Mouse (Mus musculus): Measurements from ENCODE around the gene Sgca. TPM values are rescaled to one million over a fixed set of nuclear protein-coding genes. Genes with fewer than 3 reads are reported as not detected.
A peak's percentile ranks its signal among the peaks of the same experiment; 100 is the strongest.

The Sgca gene
- polyA plus RNA-seq, 1 experiment from 2014 or later, result 0.17 TPM

DNA sequence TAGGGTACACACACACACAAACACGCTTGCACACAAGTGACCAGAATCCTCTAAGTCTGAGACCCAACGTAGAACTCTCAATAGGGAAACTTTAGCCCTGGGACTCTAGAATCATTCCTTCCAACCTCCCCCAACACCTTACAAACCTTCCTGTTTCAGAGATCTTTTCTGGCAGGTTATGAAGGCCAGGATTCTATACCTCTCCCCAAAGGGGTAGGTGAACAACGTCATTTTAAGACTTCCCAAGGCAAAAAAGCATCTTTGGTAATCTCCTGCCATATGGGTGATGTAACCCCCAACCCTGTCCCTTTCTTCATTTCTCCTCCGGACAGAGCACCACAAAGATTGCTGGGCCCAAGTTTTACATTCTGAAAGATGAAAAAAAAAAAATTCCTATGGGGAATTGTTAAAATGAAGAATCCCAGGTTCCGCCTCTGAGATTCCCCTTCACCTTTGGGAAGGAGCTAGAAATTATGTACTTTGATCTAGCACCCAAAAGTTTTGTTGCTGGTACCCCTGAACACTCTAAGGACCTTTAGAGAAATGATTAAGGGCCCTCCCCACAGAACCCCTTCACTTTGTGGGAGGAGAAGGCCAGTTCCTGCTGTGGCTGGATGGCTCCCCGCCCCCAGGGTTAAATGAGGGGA is 14.1 kb upstream of the Sgca start:
- Histone ChIP-seq H3K36me3 (replicated peaks) (peaks cover 15% of the 10 kb centered on the region), H3K4me3 (peak overlapping the region; percentile 87), H3K27ac (replicated peaks) (peak overlapping the region; percentile 96), H3K4me1 (peaks cover 91% of the 10 kb centered on the region), H3K9me3 (no peaks in the 10 kb centered on the region), H3K27me3 (replicated peaks; ENCODE audit: low read depth, poor library complexity, severe bottlenecking) (no peaks in the 10 kb centered on the region)
- no peak for DNase-seq (ENCODE audit: low spot score)
- WGBS, result 41% methylated on average over 6 of the region's 6 CpGs

- DNase-seq (ENCODE audit: low spot score), result peak; percentile 93
- Histone ChIP-seq H3K36me3 (replicated peaks) (peaks cover 9% of the 10 kb centered on the region), H3K4me1 (peaks cover 91% of the 10 kb centered on the region), H3K4me3 (peak overlapping the region; percentile 87), H3K9me3 (no peaks in the 10 kb centered on the region), H3K27ac (replicated peaks) (peak overlapping the region; percentile 96), H3K27me3 (replicated peaks; ENCODE audit: low read depth, poor library complexity, severe bottlenecking) (no peaks in the 10 kb centered on the region)
- under 1% methylated on average over 12 of the region's 12 CpGs for WGBS
Measured at GRCm38 (mm10) chr11:94989562-94990017, 13.5 kb upstream of the Sgca start.

GRCm38 (mm10) chr11:94988780-94989561 is 12.8 kb upstream of the Sgca start:
- Histone ChIP-seq H3K27ac (replicated peaks) (peak overlapping the region; percentile 96), H3K36me3 (replicated peaks) (0 out of 2 replicates have a peak, but pooled peaks cover 3% of the 10 kb centered on the region), H3K4me3 (peak overlapping the region; percentile 87), H3K27me3 (replicated peaks; ENCODE audit: low read depth, poor library complexity, severe bottlenecking) (no peaks in the 10 kb centered on the region), H3K9me3 (no peaks in the 10 kb centered on the region), H3K4me1 (peaks cover 85% of the 10 kb centered on the region)
- WGBS, result 19% methylated on average over 10 of the region's 10 CpGs
- DNase-seq (ENCODE audit: low spot score), result no peak

DNA sequence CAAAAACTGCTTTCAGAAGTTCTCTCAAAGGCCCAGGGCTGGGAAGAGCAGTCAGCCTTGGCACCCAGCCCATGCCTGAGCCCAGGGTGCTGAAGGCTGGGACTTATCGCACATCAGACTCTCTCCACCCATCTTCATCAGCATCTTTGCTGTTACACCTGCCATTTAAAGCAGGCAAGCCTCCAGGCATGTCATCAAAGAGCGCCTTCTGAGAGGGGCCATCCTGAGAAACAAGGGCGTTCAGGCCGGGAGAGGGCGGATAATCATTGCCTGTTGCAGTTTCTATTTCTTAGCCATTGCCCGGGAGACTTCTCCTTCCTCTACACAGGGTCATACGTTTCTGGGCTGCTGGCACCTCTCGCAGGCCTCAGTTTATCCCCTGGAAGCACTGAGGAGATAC is 11.7 kb upstream of the Sgca start:
- no peaks in the 10 kb centered on the region for H3K9me3 ChIP-seq
- no peak for DNase-seq (ENCODE audit: low spot score)
- H3K27me3 ChIP-seq (replicated peaks; ENCODE audit: low read depth, poor library complexity, severe bottlenecking), result no peaks in the 10 kb centered on the region
- no peak overlapping the region for H3K4me3 ChIP-seq
- H3K4me1 ChIP-seq, result peaks cover 74% of the 10 kb centered on the region
- H3K27ac ChIP-seq (replicated peaks), result peak overlapping the region; percentile 75
- H3K36me3 ChIP-seq (replicated peaks), result no peaks in the 10 kb centered on the region
- WGBS, result 77% methylated on average over 8 of the region's 8 CpGs

DNA sequence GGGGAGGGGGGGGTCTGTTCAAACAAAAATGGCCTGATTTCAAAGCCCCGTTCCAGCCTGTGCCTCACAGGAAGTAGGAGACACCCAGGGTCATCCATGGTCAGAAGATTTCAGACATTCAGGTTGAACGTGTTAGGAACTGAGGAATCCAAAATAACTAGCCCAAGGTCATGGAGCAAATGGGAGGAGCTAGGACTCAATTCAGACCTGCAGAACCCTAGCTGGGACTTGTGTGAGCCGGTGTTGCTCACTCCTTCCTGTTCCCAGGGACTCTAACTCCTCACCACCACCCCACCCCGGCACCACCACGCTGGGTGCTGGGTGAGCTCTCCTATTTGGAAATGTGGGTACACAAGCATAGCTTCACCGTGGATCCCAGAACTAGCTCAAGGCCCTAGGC is 11.2 kb upstream of the Sgca start:
- H3K36me3 ChIP-seq (replicated peaks), result no peaks in the 10 kb centered on the region
- peak overlapping the region; percentile 75 for H3K27ac ChIP-seq (replicated peaks)
- 41% methylated on average over 6 of the region's 6 CpGs for WGBS
- peaks cover 69% of the 10 kb centered on the region for H3K4me1 ChIP-seq
- H3K27me3 ChIP-seq (replicated peaks; ENCODE audit: low read depth, poor library complexity, severe bottlenecking), result no peaks in the 10 kb centered on the region
- no peak overlapping the region for H3K4me3 ChIP-seq
- DNase-seq (ENCODE audit: low spot score), result no peak
- H3K9me3 ChIP-seq, result no peaks in the 10 kb centered on the region

DNA sequence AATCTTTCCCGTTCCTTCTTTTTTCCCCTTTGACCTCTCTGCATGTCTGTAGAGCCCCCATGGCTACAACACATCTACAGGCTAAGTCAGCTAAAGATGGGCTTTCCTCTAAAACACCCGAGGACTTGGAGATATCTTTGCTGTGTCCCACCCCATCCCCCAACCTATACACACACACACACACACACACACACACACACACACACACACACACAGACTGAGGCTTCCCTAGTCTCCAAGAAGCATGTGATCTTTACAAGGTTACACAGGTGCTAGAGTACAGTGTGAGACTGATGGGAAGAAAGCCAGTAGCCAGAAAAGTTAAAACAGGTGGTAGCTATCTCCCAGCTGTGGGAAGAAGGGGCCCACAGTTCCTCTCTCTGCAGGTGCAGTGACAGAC is 10.3 kb upstream of the Sgca start:
- H3K4me1 ChIP-seq, result peaks cover 60% of the 10 kb centered on the region

DNA sequence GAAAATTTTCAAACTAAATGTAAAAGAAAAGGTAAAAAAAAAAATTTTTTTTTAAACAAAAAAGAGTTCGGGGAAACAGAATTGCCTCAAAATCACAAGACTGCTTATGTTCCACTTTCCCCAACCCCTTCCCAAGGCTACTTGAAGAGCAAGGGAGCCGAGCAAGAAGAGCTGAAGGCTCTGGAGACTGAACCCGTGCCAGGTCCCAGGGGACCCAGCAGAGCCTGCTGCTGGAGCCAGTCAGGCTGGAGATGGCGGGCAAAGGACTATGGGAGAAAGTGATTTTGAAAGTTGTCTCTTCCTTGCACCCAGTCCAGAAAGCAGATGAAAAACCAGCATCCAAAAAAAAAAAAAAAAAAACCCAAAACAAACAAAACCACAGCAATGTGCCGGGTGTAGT is 9.7 kb upstream of the Sgca start:
- Histone ChIP-seq H3K4me3 (no peak overlapping the region), H3K4me1 (peaks cover 60% of the 10 kb centered on the region), H3K36me3 (replicated peaks) (no peaks in the 10 kb centered on the region), H3K27me3 (replicated peaks; ENCODE audit: low read depth, poor library complexity, severe bottlenecking) (no peaks in the 10 kb centered on the region), H3K9me3 (no peaks in the 10 kb centered on the region), H3K27ac (replicated peaks) (no peak overlapping the region)
- 76% methylated on average over 5 of the region's 5 CpGs for WGBS
- DNase-seq (ENCODE audit: low spot score), result no peak

More for the DNA sequence above, 10.3 kb upstream of the Sgca start:
- Histone ChIP-seq H3K36me3 (replicated peaks) (no peaks in the 10 kb centered on the region), H3K4me3 (no peak overlapping the region), H3K27ac (replicated peaks) (0 out of 2 replicates have a peak overlapping the region, but pooled peaks have one; percentile 75), H3K9me3 (no peaks in the 10 kb centered on the region), H3K27me3 (replicated peaks; ENCODE audit: low read depth, poor library complexity, severe bottlenecking) (no peaks in the 10 kb centered on the region)
- WGBS, result 55% methylated on average over 2 of the region's 2 CpGs
- DNase-seq (ENCODE audit: low spot score), result no peak

DNA sequence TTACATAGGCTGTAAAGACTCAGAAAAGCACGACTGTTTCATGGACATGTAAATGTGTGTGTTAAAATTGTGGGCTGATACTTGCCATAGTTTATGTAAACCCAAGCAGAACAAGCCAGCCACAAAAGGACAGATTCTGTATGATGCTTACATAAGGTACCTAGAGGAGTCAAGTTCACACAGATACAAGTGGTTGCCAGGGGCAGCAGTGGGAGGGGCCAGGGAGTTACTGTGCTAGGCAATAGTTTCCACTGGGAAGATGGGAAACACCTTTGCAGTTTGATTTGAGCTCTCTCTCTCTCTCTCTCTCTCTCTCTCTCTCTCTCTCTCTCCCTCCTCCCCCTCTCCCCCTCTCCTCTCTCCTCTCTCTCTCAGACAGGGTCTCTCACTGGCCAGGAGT is 9.0 kb upstream of the Sgca start:
- peak overlapping the region; percentile 67 for H3K27ac ChIP-seq (replicated peaks)

GRCm38 (mm10) chr11:94979462-94980179 is 3.5 kb upstream of the Sgca start:
- peaks cover 16% of the 10 kb centered on the region for H3K4me1 ChIP-seq
- peak overlapping the region; percentile 51 for H3K4me3 ChIP-seq
- no peaks in the 10 kb centered on the region for H3K27me3 ChIP-seq (replicated peaks; ENCODE audit: low read depth, poor library complexity, severe bottlenecking)
- 78% methylated on average over 11 of the region's 11 CpGs for WGBS
- H3K9me3 ChIP-seq, result no peaks in the 10 kb centered on the region
- H3K27ac ChIP-seq (replicated peaks), result peak overlapping the region; percentile 87
- DNase-seq (ENCODE audit: low spot score), result no peak
- no peaks in the 10 kb centered on the region for H3K36me3 ChIP-seq (replicated peaks)

More for the DNA sequence above, 9.0 kb upstream of the Sgca start:
- H3K4me1 ChIP-seq, result peaks cover 54% of the 10 kb centered on the region
- no peaks in the 10 kb centered on the region for H3K9me3 ChIP-seq
- H3K36me3 ChIP-seq (replicated peaks), result no peaks in the 10 kb centered on the region
- DNase-seq (ENCODE audit: low spot score), result peak; percentile 54
- H3K4me3 ChIP-seq, result no peak overlapping the region
- WGBS, result 42% methylated on average over 1 of the region's 1 CpGs
- no peaks in the 10 kb centered on the region for H3K27me3 ChIP-seq (replicated peaks; ENCODE audit: low read depth, poor library complexity, severe bottlenecking)

DNA sequence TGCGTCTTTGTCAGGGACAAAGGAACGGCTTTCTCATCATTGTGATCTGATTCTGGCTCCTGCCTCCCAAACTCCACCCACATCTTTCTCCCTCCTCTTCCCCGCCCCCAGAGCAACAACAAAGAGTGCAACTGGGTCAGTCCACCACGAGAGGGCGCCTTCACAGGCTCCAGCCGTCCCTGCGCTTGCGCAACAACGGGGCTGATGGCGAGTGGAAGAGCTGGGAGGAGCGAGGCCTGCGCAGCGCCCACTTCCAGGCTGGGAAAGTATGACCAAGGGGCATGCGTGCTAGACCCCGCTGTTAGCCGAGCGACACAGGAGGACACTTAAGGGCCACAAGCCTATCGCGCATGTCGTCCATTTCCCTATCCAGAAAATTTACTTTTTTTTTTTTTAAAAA is 2.8 kb upstream of the Sgca start:
- WGBS, result under 1% methylated on average over 20 of the region's 20 CpGs
- peak; percentile 98 for DNase-seq (ENCODE audit: low spot score)
- H3K9me3 ChIP-seq, result no peaks in the 10 kb centered on the region
- H3K36me3 ChIP-seq (replicated peaks), result no peaks in the 10 kb centered on the region
- H3K4me1 ChIP-seq, result peaks cover 15% of the 10 kb centered on the region
- H3K27me3 ChIP-seq (replicated peaks; ENCODE audit: low read depth, poor library complexity, severe bottlenecking), result no peaks in the 10 kb centered on the region
- H3K27ac ChIP-seq (replicated peaks), result peak overlapping the region; percentile 87
- peak overlapping the region; percentile 51 for H3K4me3 ChIP-seq

DNA sequence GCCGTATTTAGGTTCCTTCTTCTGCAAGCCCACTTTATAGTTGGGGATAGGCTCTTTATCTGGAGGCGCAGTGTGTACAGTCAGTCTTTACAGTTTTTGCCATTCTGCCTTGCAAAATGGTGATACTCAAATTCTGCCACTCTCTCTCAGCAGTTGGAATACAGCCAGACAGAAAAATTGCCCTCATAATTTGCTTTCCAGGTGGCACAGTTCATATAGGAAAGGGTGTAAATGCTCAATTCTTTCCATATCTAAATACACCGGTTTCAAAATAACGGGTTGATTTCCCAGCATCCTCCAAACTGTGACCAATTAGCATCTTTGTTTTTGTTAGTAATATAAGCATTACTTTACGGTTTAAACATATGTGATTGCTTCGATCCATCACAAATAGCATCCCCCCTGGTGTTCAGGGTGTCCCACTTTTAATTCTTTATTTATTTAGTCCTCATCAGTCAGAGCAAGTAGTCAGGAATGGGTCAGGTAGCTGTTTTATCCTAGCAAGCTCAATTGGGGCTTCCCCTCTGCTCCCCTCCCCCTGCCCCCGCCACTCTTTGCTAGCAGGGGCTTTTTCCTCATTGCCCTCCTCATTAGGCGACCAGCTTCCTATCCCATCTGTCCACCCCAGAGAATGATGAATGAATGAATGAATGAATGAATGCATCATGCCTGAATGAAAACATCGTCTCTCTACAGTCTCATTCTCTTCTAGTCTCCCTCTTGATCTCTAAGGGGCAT is 2.2 kb upstream of the Sgca start:
- Histone ChIP-seq H3K4me1 (peaks cover 16% of the 10 kb centered on the region), H3K9me3 (no peaks in the 10 kb centered on the region), H3K36me3 (replicated peaks) (no peaks in the 10 kb centered on the region), H3K27me3 (replicated peaks; ENCODE audit: low read depth, poor library complexity, severe bottlenecking) (no peaks in the 10 kb centered on the region), H3K4me3 (peak overlapping the region; percentile 51), H3K27ac (replicated peaks) (peak overlapping the region; percentile 87)
- DNase-seq (ENCODE audit: low spot score), result no peak
- WGBS, result 50% methylated on average over 9 of the region's 9 CpGs

DNA sequence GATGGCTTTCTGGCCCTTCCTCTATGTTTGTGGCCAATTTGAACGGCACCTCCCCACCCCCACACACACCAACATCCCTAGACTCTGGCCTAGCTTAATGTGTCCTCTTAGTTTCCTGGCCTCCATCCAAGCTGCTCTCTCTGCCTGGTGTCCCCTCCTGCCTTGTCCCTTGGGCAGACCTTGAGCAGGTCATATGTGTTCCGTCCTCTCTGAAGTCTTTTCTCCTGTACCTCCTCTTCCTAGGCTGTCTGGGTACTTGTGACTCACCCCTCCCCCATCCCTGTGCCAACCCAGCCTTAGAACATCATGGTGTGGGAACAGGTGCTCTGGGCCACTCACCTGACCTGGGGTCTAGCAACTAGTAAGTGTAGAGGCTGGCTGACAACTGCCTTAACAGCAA is 1.2 kb downstream of the Sgca start:
- WGBS, result 87% methylated on average over 2 of the region's 2 CpGs
- DNase-seq (ENCODE audit: low spot score), result no peak
- Histone ChIP-seq H3K36me3 (replicated peaks) (no peaks in the 10 kb centered on the region), H3K27me3 (replicated peaks; ENCODE audit: low read depth, poor library complexity, severe bottlenecking) (peaks cover 23% of the 10 kb centered on the region; the same call in 1 of the 2 replicates), H3K4me3 (no peak overlapping the region), H3K4me1 (peaks cover 21% of the 10 kb centered on the region), H3K27ac (replicated peaks) (no peak overlapping the region), H3K9me3 (no peaks in the 10 kb centered on the region)

Measured in embryonic facial prominence, embryonic 10.5 days (tissue).